Mouse (Mus musculus) thymus, postnatal 4 days (tissue): ENCODE data around the gene Nfkb1.

ENCODE experiments used
- DNase-seq: peaks from one replicate; pipeline ENCODE4 v3.0.0; 2021

Gene Nfkb1

DNA sequence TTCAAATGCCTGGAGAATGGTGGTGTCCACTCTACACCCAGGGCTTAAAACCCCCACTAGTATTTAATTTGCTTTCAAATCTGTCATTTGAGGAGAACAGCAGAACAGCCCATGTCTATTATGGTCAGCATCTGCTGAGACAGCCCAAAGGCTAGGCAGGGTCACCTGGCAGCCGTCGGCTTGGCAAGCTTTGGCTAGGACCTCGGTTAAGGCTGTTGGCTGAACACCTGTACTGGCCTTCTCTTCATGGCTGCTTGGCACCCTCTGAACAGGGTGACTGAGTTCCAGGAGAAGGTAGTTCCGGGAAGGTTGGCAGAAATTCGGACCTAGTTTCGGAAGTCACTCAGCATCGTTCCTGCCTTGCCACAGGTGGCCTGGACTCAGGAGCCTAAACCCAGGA is 109.1 kb downstream of the Nfkb1 start:
- no peak for DNase-seq

DNA sequence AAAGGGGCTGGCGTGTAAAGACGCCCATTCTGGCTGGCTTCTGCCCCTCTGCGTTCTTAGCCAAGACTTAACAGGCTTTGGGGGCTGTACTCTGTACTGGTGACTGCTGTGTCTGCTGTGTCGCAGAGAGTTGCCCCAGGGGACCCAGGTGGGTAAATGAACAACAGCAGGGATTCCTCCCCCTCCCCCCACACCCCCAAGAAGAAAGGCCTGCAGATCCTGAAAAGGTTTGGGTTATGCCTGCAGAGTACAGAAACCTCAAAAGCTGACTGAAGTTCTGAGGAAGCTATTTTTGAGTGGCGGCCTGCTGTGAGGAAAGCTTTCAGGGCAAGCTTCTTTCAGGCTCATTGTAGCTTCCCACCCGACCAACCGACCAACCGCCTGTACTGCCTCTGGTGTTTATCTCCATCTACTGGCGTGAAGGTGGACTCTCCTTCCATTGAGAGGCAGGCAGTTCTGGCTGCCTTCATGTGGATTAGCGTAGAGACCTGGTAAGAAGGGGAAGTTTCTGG is 109.7 kb downstream of the Nfkb1 start:
- peak; percentile 51 for DNase-seq

GRCm38 (mm10) chr3:135580439-135581275 is 110.7 kb downstream of the Nfkb1 start:
- peak; percentile 41 for DNase-seq

- no peak for DNase-seq
These were observed 112.2 kb downstream of the Nfkb1 start for GRCm38 (mm10) chr3:135579179-135579578.

DNA sequence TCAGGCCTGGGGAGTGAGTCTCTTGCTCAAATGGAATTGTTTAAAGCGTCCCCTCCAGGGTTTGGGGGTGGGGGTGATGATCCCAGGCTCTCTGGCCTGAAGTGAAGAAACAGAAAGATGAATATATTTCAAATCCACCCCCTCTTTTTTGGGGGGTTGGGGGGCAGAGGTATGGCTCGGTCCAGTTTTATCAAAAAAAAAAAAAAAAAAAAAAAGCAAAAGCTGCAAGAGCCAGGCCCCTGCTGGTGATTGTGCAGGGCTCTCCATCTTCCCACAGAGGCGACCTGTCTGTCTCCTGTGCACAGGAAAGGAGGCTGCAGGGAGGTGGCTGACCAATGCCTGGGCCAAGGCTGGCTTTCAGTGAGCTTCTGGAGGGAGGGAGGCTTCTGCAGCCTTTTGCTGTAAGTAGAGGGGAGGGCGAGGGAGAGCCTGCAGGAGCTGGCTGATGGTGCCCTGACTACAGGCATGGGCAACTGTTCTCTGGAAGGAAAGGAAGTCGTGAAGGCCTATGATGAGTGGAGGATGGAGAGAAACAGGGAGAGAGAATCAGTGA is 112.7 kb downstream of the Nfkb1 start:
- DNase-seq = no peak

GRCm38 (mm10) chr3:135575126-135575525 is 116.2 kb downstream of the Nfkb1 start:
- no peak for DNase-seq

- DNase-seq = no peak
These were observed 118.3 kb downstream of the Nfkb1 start for GRCm38 (mm10) chr3:135573051-135573450.

DNA sequence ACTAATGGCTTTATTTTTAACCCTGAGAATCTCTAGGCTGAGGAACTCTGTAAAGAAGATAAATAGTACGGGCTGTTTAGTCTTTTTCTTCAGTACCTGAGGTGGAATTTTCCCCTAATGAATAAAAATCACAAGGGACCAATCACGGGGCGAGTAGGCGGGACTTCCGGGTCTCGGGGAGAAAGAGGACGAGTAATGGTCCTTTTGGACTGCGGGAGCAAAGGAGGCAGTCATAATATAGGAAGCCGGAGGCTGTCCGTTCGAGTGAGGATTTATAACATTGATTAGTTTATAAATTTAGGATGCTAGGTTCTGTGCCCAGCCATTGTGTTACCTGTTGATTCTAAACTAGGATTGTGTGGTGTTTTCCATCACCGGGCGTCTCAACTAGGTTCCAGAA is 119.8 kb downstream of the Nfkb1 start:
- no peak for DNase-seq

GRCm38 (mm10) chr3:135568633-135569032 is 122.7 kb downstream of the Nfkb1 start:
- DNase-seq = no peak

DNA sequence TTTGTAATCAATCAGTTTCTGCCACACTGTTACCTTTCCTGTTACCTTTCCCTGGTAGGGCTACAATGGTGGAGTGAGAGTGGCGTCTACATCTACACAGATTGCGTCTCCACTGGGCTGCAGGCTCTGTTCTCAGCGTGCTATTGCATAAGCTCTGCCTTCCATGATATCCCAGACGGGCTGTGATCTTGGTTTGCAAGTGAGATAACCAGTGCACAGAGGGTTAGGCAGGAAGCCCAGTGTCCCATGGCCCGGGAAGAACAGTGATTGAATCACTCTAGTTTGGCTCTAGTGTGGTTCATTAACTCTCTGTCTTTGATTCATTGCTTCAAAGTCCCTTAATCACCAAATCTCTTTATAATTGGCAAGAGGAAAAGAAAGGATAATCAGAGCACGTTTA is 123.5 kb downstream of the Nfkb1 start:
- DNase-seq = no peak

- DNase-seq = no peak
These were observed 126.0 kb downstream of the Nfkb1 start for GRCm38 (mm10) chr3:135565306-135565705.

GRCm38 (mm10) chr3:135564706-135565105 is 126.6 kb downstream of the Nfkb1 start:
- no peak for DNase-seq

DNA sequence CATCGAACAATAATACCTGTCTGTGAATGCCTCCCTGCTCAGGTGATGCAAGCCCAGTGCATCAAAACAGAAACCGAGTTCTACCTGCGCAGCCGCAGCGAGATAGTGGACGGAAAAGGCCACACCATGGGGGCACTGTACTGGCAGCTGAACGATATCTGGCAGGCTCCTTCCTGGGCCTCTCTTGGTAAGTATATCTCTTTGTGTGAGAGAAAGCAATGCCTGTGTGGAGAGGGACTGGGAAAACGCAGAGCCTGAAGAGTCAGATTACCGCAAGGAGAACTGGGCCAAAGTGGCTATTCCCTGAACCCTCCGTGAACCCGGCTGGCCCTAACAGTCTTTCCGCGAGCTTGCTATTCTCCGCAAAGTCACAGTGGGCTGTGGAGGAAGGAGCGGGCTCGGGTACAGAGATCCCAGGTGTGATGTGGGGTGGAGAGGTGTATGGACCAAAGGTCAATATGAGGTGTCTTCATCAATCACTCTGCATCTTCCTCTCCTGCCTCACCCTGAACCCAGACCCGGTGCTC is 128.1 kb downstream of the Nfkb1 start:
- no peak for DNase-seq

GRCm38 (mm10) chr3:135562036-135562435 is 129.3 kb downstream of the Nfkb1 start:
- no peak for DNase-seq

DNA sequence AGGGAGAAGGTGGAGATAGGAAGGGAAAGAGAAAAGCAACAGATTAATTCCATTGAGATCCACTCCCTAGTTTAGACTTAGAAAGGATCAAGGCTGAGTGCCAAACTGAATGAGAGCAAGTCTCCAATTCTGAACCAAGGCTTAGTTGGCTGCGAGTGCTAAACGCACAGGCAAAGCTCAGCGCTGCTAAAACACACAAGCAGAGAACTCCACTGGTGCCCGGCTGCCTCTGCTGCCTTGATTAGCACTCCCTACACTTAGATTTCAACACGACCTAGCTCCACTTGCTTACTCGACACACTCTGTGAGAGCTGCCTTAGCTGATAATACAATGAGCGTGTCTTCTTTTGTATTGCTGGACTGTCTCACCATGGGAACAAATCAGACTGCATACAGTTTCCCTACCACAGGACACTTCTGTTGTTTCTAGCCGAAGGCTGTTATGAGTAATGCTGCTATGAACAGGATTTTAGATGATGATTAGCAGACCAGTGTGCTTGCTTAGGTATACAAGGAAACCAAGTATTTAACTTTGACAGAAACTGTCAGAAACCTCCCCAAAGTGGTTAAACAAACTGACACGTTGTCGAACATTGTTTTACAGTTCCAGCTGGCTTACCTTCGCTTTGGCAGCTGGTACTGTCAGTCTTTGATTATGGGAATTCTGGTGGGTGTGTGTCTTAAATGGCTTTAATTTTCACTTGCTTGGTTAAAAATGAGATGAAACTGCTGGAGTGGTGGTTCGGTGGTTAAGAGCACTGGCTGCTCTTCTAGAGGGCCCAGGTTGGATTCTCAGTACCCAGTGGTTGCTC is 134.3 kb downstream of the Nfkb1 start:
- DNase-seq = no peak

GRCm38 (mm10) chr3:135556052-135556587 is 135.2 kb downstream of the Nfkb1 start:
- no peak for DNase-seq

GRCm38 (mm10) chr3:135555192-135555591 is 136.2 kb downstream of the Nfkb1 start:
- DNase-seq = no peak

DNA sequence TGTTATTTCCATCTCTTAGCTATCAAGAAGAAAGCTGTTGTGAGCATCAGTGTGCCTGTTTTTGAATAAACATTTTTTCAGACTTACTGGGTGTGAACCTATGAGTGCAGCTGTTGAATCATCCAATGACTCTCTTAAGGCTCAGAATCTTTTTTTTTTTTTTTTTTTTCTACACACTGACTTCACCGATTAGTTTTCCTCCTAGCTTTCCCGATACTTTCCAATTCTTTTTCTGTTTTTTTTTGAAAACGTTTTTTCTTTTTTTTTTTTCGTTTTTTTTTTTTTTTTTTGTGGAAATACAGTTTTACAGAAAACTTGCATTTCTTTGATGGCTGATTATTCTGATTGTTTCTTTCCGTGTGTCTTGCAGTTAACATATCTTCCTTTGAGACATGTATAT is 138.5 kb downstream of the Nfkb1 start:
- DNase-seq = no peak

- no peak for DNase-seq
These were observed 144.0 kb downstream of the Nfkb1 start for GRCm38 (mm10) chr3:135547298-135547697.

GRCm38 (mm10) chr3:135546212-135546923 is 145.0 kb downstream of the Nfkb1 start:
- DNase-seq = no peak
